Mouse (Mus musculus) liver, postnatal 0 days (tissue): Measurements from ENCODE around the gene Npm1.

Experiments
- CTCF ChIP-seq: sonication (generic); IDR thresholded peaks from 2 replicates; pipeline ENCODE4 v1.5.1; 2016; ENCODE audit warnings: antibody characterized with exemption, low read depth
- EP300 ChIP-seq: IDR thresholded peaks from 2 replicates; pipeline ENCODE4 v1.6.1; 2016; ENCODE audit warnings: antibody characterized with exemption, low read depth, mild to moderate bottlenecking

DNA sequence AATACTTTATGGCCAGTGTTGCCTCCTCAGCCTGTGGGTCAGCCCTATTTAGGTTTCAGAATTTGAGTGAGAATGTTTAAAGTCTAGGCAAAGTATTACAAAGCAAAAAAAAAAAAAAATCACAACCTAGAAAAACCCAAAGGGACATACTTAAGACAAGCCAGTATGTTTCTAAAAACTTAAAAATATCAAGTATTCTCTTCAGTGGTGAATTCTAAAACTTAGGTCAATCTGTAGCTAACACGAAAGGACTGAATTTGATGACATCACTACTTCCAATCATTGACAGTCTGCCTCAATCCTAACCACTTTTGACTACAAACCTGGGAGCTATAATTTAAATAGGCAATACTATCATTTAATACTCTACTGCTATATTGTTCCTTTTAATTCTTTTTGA lies 10.0 kb downstream of the Npm1 start:
- no peak for TF ChIP-seq CTCF
- TF ChIP-seq EP300: no peak
